In the genomic region with DNA sequence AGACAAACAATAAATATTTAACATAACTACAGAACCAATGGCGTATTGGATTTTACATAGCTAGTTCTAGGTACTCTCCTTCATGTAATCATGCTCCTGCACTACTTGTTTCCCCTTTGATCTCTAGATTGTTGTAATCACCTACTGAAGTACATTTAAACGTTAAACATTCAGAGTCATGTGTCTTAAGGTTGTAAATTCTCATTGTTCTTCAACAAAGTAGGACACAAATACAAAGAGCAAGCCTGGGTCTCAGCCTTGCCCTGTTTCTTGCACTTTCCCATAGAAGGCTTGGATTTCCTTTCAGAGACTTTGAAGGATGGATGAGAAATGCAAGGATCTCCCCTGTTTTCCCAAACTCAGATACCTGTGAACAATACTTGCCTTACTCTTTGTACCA, we compare ENCODE assay signal across 26 mouse cellular contexts.
A peak's percentile ranks its signal among the peaks of the same experiment; 100 is the strongest.
DNase-seq lines count a peak whose midpoint lies in the region; ATAC-seq and TF ChIP-seq lines count a peak whose summit lies in the region.
"Had no signal": no experiment of that assay in that cellular context is flagged by ENCODE, and none has a peak within 500 bp of the region (broad histone marks: within the 10 kb centered on the region; RNA-seq: fewer than 3 reads in every experiment).

No protein-coding gene starts in this region.

- H3K27ac ChIP-seq in intestine, embryonic 15.5 days: no peak overlapping the region
- no peak overlapping the region for H3K27ac ChIP-seq in intestine, postnatal 0 days (ENCODE audit: low read depth, low read length)
- H3K27ac ChIP-seq: embryonic facial prominence, embryonic 10.5 days; embryonic facial prominence, embryonic 12.5 days; forebrain, embryonic 10.5 days; forebrain, embryonic 12.5 days had no signal

- DNase-seq in ZHBTc4 (ENCODE audit: low read depth, low spot score): peak; percentile 23
- DNase-seq in embryo, embryonic 10 days (ENCODE audit: low spot score): no peak
- no peak for DNase-seq in frontal cortex, postnatal 14 days (ENCODE audit: low spot score in 2 of 2)
- DNase-seq: adrenal gland, adult 2 months; adrenal gland, postnatal 10 days; adrenal gland, postnatal 25 days; B cell, adult 2 months; cerebellum, adult 11 months; cerebellum, adult 18-20 months; cerebellum, adult 8-10 months; cerebellum, adult 9-11 months; cerebellum, postnatal 14 days; cerebellum, postnatal 36 days had no signal

- no peaks in the 10 kb centered on the region for H3K9me3 ChIP-seq in intestine, embryonic 15.5 days
- H3K9me3 ChIP-seq in intestine, postnatal 0 days (ENCODE audit: control insufficient read depth): no peaks in the 10 kb centered on the region
- H3K9me3 ChIP-seq: embryonic facial prominence, embryonic 10.5 days; embryonic facial prominence, embryonic 12.5 days; forebrain, embryonic 10.5 days; forebrain, embryonic 12.5 days; G1E had no signal

- 42% methylated on average over 2 of the region's 2 CpGs for WGBS in intestine, embryonic 15.5 days
- WGBS in intestine, postnatal 0 days: 33% methylated on average over 2 of the region's 2 CpGs

- H3K9ac ChIP-seq in intestine, embryonic 15.5 days: no peak overlapping the region
- H3K9ac ChIP-seq in intestine, postnatal 0 days (ENCODE audit: low read depth, low read length): no peak overlapping the region
- H3K9ac ChIP-seq: embryonic facial prominence, embryonic 12.5 days; forebrain, embryonic 12.5 days had no signal

- H3K4me2 ChIP-seq in intestine, embryonic 15.5 days (replicated peaks): no peak overlapping the region
- H3K4me2 ChIP-seq in intestine, postnatal 0 days (replicated peaks; ENCODE audit: low read depth): peak overlapping the region; percentile 21; the same call in 1 of the 2 replicates
- H3K4me2 ChIP-seq: embryonic facial prominence, embryonic 12.5 days; forebrain, embryonic 12.5 days had no signal

- no peak for TF ChIP-seq CTCF in intestine, postnatal 0 days (IDR thresholded peaks at IDR 0.05; ENCODE audit: low read depth)

- no peak overlapping the region for H3K4me3 ChIP-seq in intestine, embryonic 15.5 days (replicated peaks)
- no peak overlapping the region for H3K4me3 ChIP-seq in intestine, postnatal 0 days (ENCODE audit: low read depth, low read length)
- H3K4me3 ChIP-seq: embryonic facial prominence, embryonic 10.5 days; embryonic facial prominence, embryonic 12.5 days; erythroblast, embryonic 14.5 days; forebrain, embryonic 10.5 days; forebrain, embryonic 12.5 days had no signal

- peak; percentile 56 for ATAC-seq in intestine, embryonic 15.5 days
- peak; percentile 54 for ATAC-seq in intestine, postnatal 0 days
- ATAC-seq: CD4-positive, CD25-positive, alpha-beta regulatory T cell, adult 4 months; forebrain, embryonic 14.5 days; forebrain, embryonic 16.5 days; Patski had no signal

- no peaks in the 10 kb centered on the region for H3K27me3 ChIP-seq in intestine, embryonic 15.5 days (replicated peaks)
- no peaks in the 10 kb centered on the region for H3K27me3 ChIP-seq in intestine, postnatal 0 days (replicated peaks; ENCODE audit: control insufficient read depth, insufficient read depth, low read length)
- H3K27me3 ChIP-seq: CH12.LX; embryonic facial prominence, embryonic 12.5 days; forebrain, embryonic 12.5 days; Patski had no signal

- no peaks in the 10 kb centered on the region for H3K36me3 ChIP-seq in intestine, embryonic 15.5 days
- no peaks in the 10 kb centered on the region for H3K36me3 ChIP-seq in intestine, postnatal 0 days (ENCODE audit: control insufficient read depth, insufficient read depth)
- H3K36me3 ChIP-seq: embryonic facial prominence, embryonic 10.5 days; embryonic facial prominence, embryonic 12.5 days; forebrain, embryonic 10.5 days; forebrain, embryonic 12.5 days; G1E had no signal

- H3K4me1 ChIP-seq in intestine, embryonic 15.5 days (replicated peaks): no peaks in the 10 kb centered on the region
- peaks cover 3% of the 10 kb centered on the region; the same call in 1 of the 2 replicates for H3K4me1 ChIP-seq in intestine, postnatal 0 days (replicated peaks; ENCODE audit: control insufficient read depth, insufficient read depth, low read length)
- H3K4me1 ChIP-seq: embryonic facial prominence, embryonic 12.5 days; forebrain, embryonic 10.5 days; forebrain, embryonic 12.5 days had no signal
